Mouse (Mus musculus) limb, embryonic 13.5 days (tissue): ENCODE measurements at regions not wholly inside any gene's neighbourhood (a gene's known extent, or its start where the extent isn't known, plus 50 kb on each side); places are given as distances from the start of the nearest gene placed in this dataset.

Source experiments
- ATAC-seq: fragments of 200-750 bp; cut with Nextera tagmentation; 2 replicates; pipeline ENCODE4 v1.8.0; 2017; ENCODE audit warnings: low read depth, moderate number of reproducible peaks, moderate TSS enrichment; ENCODE audit not compliant: low FRiP score
- H3K27ac ChIP-seq: fragments of 300-500 bp; sonication (generic); 2 replicates; pipeline ENCODE4 v1.5.1; 2015; ENCODE audit warnings: inconsistent platforms, mild to moderate bottlenecking, moderate library complexity
- H3K27me3 ChIP-seq: fragments of 300-500 bp; sonication (generic); 2 replicates; pipeline ENCODE4 v1.6.1; 2015; ENCODE audit warnings: mild to moderate bottlenecking, inconsistent platforms
- H3K36me3 ChIP-seq: fragments of 300-500 bp; sonication (generic); 2 replicates; pipeline ENCODE4 v1.6.1; 2015; ENCODE audit warnings: inconsistent platforms, mild to moderate bottlenecking, moderate library complexity
- H3K4me1 ChIP-seq: fragments of 300-500 bp; sonication (generic); 2 replicates; pipeline ENCODE4 v1.6.1; 2015; ENCODE audit warnings: inconsistent platforms
- H3K4me2 ChIP-seq: fragments of 300-500 bp; sonication (generic); replicated peaks from 2 replicates; pipeline ENCODE4 v1.6.1; 2015; ENCODE audit warnings: inconsistent platforms, mild to moderate bottlenecking, moderate library complexity
- H3K4me3 ChIP-seq: fragments of 300-500 bp; sonication (generic); 2 replicates; pipeline ENCODE4 v1.5.1; 2015; ENCODE audit warnings: moderate library complexity, mild to moderate bottlenecking, inconsistent platforms
- H3K9ac ChIP-seq: fragments of 300-500 bp; sonication (generic); 2 replicates; pipeline ENCODE4 v1.6.1; 2015; ENCODE audit warnings: mild to moderate bottlenecking, inconsistent platforms
- H3K9me3 ChIP-seq: fragments of 300-500 bp; sonication (generic); 2 replicates; pipeline ENCODE4 v1.6.1; 2016; ENCODE audit warnings: inconsistent platforms
- WGBS: fragments of 180-500 bp; shearing (Covaris S2); methylation state at CpG from one replicate; pipeline ENCODE4 v1.1.7; 2015; 5-methylcytosine and 5-hydroxymethylcytosine counted together

DNA sequence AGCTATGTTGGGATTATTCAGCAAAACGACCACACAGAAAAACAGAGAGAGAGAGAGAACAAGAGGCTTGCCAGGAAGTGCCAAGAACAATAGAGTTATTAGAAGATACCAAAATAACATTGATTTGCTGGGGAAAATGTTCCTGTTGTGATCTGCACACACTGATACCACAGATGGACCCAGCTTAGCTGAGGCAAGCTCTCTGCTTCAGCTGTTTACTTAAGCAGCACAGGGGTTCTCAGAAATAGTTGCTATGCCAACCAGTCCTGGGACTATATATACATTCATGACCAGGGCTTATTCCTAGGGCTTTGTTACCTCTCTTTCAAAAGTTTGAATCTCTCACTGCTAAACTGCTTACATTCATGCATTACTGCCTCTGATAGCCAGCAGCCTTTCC is 790.5 kb downstream of the Diaph3 start:
- H3K27ac ChIP-seq: no peak overlapping the region
- H3K4me2 ChIP-seq: no peak overlapping the region
- no peak for ATAC-seq
- no peaks in the 10 kb centered on the region for H3K36me3 ChIP-seq
- H3K9ac ChIP-seq: no peak overlapping the region
- no peaks in the 10 kb centered on the region for H3K9me3 ChIP-seq
- no peaks in the 10 kb centered on the region for H3K27me3 ChIP-seq
- no peak overlapping the region for H3K4me3 ChIP-seq
- H3K4me1 ChIP-seq: no peaks in the 10 kb centered on the region
- 62% methylated on average over 1 of the region's 1 CpGs for WGBS

DNA sequence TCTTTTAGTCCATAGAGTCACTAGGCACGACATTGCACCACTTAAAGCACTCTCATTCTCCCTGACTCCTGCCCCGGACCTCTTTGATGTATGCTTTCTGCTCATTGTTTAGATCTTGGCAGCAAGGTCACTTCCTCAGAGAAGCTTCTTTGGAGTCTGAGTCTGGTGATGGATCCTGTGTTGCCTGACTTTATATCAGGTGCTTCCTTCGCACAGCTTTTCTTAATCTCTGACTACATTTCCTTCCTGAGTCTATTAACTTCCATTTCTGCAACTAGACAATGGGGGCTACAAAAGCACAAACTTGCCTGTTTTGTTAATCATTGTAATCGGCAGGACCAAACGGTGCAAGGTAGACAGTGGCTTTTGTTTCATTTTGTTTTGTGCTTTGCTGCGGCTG is 802.0 kb downstream of the Diaph3 start:
- Histone ChIP-seq H3K9me3 (no peaks in the 10 kb centered on the region), H3K27ac (no peak overlapping the region), H3K36me3 (no peaks in the 10 kb centered on the region), H3K27me3 (no peaks in the 10 kb centered on the region), H3K4me3 (no peak overlapping the region), H3K9ac (no peak overlapping the region), H3K4me1 (no peaks in the 10 kb centered on the region), H3K4me2 (no peak overlapping the region)
- no peak for ATAC-seq
- 75% methylated on average over 6 of the region's 6 CpGs for WGBS

DNA sequence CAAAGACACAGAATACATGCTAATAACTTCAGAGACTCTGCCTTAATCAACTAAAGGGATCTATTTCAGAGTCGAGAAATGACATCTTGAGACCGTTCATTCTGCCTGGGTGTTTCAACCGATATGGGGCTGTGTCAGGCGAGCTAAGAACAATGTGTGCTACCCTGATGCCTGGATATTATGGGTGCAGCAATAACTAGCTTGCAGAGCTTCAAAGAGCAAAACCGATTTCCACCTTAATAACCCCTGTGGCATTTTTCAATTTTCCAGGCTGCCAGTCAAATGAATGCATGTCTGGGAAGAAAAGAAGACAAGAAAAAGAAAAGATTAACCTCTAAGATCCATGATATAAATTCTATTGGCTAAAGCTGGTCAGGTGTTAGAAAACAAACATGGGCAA is 804.0 kb downstream of the Diaph3 start:
- H3K9ac ChIP-seq: no peak overlapping the region
- no peak overlapping the region for H3K27ac ChIP-seq
- no peak overlapping the region for H3K4me2 ChIP-seq
- 69% methylated on average over 5 of the region's 5 CpGs for WGBS
- no peaks in the 10 kb centered on the region for H3K27me3 ChIP-seq
- H3K9me3 ChIP-seq: no peaks in the 10 kb centered on the region
- H3K4me1 ChIP-seq: no peaks in the 10 kb centered on the region
- no peak for ATAC-seq
- no peak overlapping the region for H3K4me3 ChIP-seq
- no peaks in the 10 kb centered on the region for H3K36me3 ChIP-seq

- Histone ChIP-seq H3K9ac (no peak overlapping the region), H3K27ac (no peak overlapping the region), H3K36me3 (no peaks in the 10 kb centered on the region), H3K4me1 (no peaks in the 10 kb centered on the region), H3K4me3 (no peak overlapping the region), H3K4me2 (no peak overlapping the region), H3K27me3 (no peaks in the 10 kb centered on the region), H3K9me3 (no peaks in the 10 kb centered on the region)
- WGBS: 81% methylated on average over 2 of the region's 2 CpGs
- ATAC-seq: no peak
These were observed 805.8 kb downstream of the Diaph3 start for GRCm38 (mm10) chr14:86335284-86335683.

- 63% methylated on average over 3 of the region's 3 CpGs for WGBS
- H3K4me1 ChIP-seq: no peaks in the 10 kb centered on the region
These were observed 811.9 kb downstream of the Diaph3 start for GRCm38 (mm10) chr14:86329176-86329575.

GRCm38 (mm10) chr14:86327646-86328045 is 813.4 kb downstream of the Diaph3 start:
- ATAC-seq: no peak
- Histone ChIP-seq H3K27me3 (no peaks in the 10 kb centered on the region), H3K27ac (no peak overlapping the region), H3K9ac (no peak overlapping the region), H3K9me3 (no peaks in the 10 kb centered on the region), H3K4me2 (no peak overlapping the region), H3K4me3 (no peak overlapping the region), H3K4me1 (no peaks in the 10 kb centered on the region), H3K36me3 (no peaks in the 10 kb centered on the region)
- WGBS: 69% methylated on average over 9 of the region's 9 CpGs

More at GRCm38 (mm10) chr14:86329176-86329575, 811.9 kb downstream of the Diaph3 start:
- no peaks in the 10 kb centered on the region for H3K9me3 ChIP-seq
- H3K4me2 ChIP-seq: no peak overlapping the region
- H3K27ac ChIP-seq: no peak overlapping the region
- ATAC-seq: no peak
- H3K27me3 ChIP-seq: no peaks in the 10 kb centered on the region
- no peak overlapping the region for H3K4me3 ChIP-seq
- H3K36me3 ChIP-seq: no peaks in the 10 kb centered on the region
- no peak overlapping the region for H3K9ac ChIP-seq

DNA sequence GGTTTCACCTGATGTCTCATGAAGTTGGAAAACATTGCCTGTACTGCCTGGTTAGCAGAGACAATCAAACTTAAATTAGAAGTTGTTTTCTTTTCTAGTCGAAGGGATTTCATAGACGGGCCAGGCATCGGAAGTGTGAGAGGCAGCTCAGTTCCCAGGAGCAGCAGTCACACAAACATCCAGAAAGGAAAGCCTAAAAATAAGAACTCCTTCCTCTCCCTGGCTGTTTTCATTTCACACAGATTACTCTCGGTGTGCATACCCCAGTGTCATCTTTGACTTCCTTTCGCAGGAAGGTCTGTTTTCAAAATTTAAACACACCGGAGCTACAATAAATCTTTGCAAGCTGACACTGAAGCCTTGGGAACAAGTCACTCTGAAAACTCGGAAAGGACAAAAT is 818.7 kb downstream of the Diaph3 start:
- Histone ChIP-seq H3K27ac (no peak overlapping the region), H3K4me2 (no peak overlapping the region), H3K36me3 (no peaks in the 10 kb centered on the region), H3K4me3 (no peak overlapping the region), H3K4me1 (no peaks in the 10 kb centered on the region), H3K9me3 (no peaks in the 10 kb centered on the region), H3K27me3 (no peaks in the 10 kb centered on the region), H3K9ac (no peak overlapping the region)
- 39% methylated on average over 7 of the region's 7 CpGs for whole genome bisulfite sequencing
- no peak for ATAC-seq

DNA sequence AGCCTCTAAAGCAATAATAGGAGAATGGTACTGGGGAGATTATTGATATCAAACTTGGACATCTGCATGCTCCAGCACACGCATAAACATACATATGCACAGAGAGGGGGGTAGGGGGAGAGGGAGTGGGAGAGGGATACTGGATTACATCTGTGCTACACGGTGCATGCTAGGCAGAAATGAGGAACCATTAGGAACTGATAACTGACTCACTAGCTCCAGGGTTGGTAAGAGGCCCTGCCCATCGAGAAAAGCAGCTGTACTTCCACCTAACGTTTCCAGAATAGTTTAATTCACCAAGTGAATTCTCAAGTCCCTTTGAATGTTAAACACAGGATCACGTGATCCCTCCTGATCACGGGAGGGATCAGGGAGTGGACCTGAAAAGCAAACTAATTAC is 825.1 kb downstream of the Diaph3 start:
- no peak overlapping the region for H3K27ac ChIP-seq
- WGBS: 88% methylated on average over 6 of the region's 6 CpGs
- H3K4me2 ChIP-seq: no peak overlapping the region
- no peaks in the 10 kb centered on the region for H3K4me1 ChIP-seq
- no peaks in the 10 kb centered on the region for H3K36me3 ChIP-seq
- H3K9ac ChIP-seq: no peak overlapping the region
- ATAC-seq: no peak
- H3K9me3 ChIP-seq: no peaks in the 10 kb centered on the region
- H3K27me3 ChIP-seq: no peaks in the 10 kb centered on the region
- no peak overlapping the region for H3K4me3 ChIP-seq

- Histone ChIP-seq H3K27ac (no peak overlapping the region), H3K4me3 (no peak overlapping the region), H3K9me3 (no peaks in the 10 kb centered on the region), H3K27me3 (no peaks in the 10 kb centered on the region), H3K9ac (no peak overlapping the region), H3K4me1 (no peaks in the 10 kb centered on the region), H3K36me3 (no peaks in the 10 kb centered on the region), H3K4me2 (no peak overlapping the region)
- WGBS: 79% methylated on average over 7 of the region's 7 CpGs
- ATAC-seq: no peak
These were observed 832.0 kb downstream of the Diaph3 start for GRCm38 (mm10) chr14:86308949-86309543.

DNA sequence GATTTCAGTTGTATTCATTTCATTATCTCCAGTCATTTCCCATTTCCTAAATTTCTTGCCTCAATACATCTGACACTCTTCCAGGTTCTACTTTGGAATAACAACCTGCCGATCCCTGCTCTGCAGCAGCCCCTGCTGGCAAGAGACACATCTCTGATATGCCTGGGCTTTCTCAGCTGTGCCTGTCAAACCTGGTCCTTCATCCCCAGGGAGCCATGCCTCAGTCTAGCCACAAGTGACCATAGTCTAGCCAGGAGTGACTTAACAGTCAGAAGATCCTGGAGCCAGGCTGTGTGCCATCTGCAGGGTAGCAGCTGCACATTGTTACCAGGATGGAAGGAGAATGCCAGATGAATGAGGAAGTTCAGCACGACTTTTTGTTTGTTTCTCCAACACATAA is 833.2 kb downstream of the Diaph3 start:
- no peak overlapping the region for H3K4me2 ChIP-seq
- H3K4me1 ChIP-seq: no peaks in the 10 kb centered on the region
- no peaks in the 10 kb centered on the region for H3K9me3 ChIP-seq
- H3K4me3 ChIP-seq: no peak overlapping the region
- ATAC-seq: 0 out of 2 replicates have a peak, but pooled peaks have one; percentile 40
- no peaks in the 10 kb centered on the region for H3K36me3 ChIP-seq
- no peak overlapping the region for H3K27ac ChIP-seq
- H3K27me3 ChIP-seq: no peaks in the 10 kb centered on the region
- H3K9ac ChIP-seq: no peak overlapping the region
- WGBS: 35% methylated on average over 2 of the region's 2 CpGs

- Histone ChIP-seq H3K9ac (no peak overlapping the region), H3K9me3 (no peaks in the 10 kb centered on the region), H3K4me2 (no peak overlapping the region), H3K4me1 (no peaks in the 10 kb centered on the region), H3K27me3 (no peaks in the 10 kb centered on the region), H3K27ac (no peak overlapping the region), H3K4me3 (no peak overlapping the region), H3K36me3 (no peaks in the 10 kb centered on the region)
- ATAC-seq: no peak
- WGBS: 77% methylated on average over 5 of the region's 5 CpGs
These were observed 839.4 kb downstream of the Diaph3 start for GRCm38 (mm10) chr14:86301666-86302065.

GRCm38 (mm10) chr14:86300811-86301210 is 840.2 kb downstream of the Diaph3 start:
- Histone ChIP-seq H3K4me1 (no peaks in the 10 kb centered on the region), H3K9me3 (no peaks in the 10 kb centered on the region), H3K4me2 (no peak overlapping the region), H3K27me3 (no peaks in the 10 kb centered on the region), H3K4me3 (no peak overlapping the region), H3K27ac (no peak overlapping the region), H3K36me3 (no peaks in the 10 kb centered on the region), H3K9ac (no peak overlapping the region)
- no peak for ATAC-seq
- 86% methylated on average over 1 of the region's 1 CpGs for WGBS

DNA sequence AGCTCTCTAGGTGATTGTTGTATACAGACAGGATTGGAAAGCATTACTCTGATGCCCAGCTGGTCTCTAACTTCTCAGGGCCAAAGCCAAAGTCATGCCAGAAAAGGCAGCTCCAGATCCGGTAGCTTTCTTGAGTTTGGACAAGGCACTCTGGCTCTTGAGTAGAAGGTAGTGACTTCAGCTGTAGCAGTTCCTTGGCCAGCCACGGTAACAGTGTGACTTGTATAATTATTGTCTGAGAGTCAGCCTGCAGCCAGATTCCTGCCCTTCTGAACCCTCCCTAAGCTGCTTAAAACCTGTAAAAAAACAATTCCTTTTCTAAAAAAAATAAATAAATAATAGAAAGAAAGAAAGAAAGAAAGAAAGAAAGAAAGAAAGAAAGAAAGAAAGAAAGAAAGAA is 843.0 kb downstream of the Diaph3 start:
- no peak overlapping the region for H3K4me3 ChIP-seq
- WGBS: 44% methylated on average over 2 of the region's 2 CpGs
- H3K27me3 ChIP-seq: no peaks in the 10 kb centered on the region

More for the DNA sequence above, 843.0 kb downstream of the Diaph3 start:
- H3K27ac ChIP-seq: no peak overlapping the region
- no peaks in the 10 kb centered on the region for H3K9me3 ChIP-seq
- no peak overlapping the region for H3K4me2 ChIP-seq
- no peak overlapping the region for H3K9ac ChIP-seq
- no peaks in the 10 kb centered on the region for H3K4me1 ChIP-seq
- no peak for ATAC-seq
- H3K36me3 ChIP-seq: no peaks in the 10 kb centered on the region
